Mouse (Mus musculus): Measurements from ENCODE around the gene Hjurp.

The Hjurp gene

DNA sequence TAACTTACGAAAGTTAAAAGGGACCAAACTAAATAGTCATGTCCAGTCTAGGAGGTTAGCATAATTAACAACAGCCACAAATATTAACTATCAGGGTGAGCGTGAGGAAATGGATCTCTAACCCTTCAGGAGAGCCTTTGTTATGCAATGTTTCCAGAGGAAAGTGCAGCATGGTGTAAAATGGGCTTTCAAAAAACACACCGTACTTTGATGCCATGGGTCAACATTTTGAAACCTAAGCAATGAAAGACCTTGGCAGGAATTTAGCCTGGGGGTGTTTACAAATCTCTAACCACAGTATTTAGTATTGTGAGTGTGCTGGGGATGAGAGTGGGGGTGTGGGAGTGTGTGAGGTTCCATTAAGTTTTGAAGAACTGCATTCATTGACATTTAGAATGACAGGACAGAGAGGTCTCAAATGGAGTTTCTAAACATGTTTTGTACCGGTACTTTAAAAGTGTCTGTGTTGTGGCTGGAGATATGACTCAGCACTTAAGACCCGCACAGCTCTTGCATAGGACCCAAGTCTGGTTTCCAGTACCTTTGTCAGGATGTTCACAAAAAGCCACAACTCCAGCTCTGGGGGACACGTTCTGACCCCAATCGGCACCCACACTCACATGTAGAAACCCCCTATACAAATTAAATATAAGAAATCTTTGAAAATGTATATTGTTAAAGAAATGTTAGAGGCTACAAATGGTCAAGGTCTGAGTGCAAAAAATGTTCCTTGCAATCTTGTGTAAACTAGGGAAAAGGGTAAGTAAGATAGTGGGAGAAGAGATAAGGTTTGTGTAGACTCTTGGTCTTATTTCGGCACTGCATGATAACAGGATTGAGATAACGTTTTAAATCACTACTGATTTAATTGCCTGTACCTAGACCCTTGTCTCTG lies 1.9 kb upstream of the Hjurp start:
- DNase-seq, result peak; percentile 61

DNA sequence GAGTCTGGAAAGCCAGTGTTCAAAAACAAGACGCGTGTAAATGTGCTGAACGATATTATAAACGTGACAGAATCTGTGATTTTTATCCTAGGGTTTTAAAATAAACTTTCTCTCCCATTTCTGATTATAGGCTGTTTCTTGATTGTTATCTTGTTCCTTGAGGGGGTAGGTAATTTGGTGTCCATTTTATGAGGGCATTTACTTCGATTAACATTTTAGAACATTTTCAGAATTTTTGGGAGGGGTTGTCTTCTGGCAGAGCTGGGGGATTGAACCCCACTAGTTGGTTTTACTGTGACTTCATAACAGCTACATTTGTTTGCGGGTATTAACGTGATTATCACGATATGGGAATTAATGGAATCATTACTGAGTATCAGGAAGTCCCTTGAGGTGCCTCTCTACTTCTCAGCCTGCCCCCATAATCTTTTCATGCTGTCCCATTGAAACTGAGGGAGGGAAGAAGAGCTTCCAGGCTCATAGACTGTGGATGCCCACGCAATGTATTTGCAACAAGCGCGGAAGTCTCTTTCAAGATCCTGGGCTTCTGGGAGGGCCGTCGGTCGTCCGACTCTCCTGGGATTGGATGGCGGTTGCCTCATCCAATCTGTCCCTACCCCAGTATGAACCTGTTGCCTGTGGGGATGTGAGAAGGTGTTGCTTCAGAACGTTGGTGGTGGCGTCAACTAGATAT lies 532 bp upstream of the Hjurp start:
- DNase-seq, result no peak

DNA sequence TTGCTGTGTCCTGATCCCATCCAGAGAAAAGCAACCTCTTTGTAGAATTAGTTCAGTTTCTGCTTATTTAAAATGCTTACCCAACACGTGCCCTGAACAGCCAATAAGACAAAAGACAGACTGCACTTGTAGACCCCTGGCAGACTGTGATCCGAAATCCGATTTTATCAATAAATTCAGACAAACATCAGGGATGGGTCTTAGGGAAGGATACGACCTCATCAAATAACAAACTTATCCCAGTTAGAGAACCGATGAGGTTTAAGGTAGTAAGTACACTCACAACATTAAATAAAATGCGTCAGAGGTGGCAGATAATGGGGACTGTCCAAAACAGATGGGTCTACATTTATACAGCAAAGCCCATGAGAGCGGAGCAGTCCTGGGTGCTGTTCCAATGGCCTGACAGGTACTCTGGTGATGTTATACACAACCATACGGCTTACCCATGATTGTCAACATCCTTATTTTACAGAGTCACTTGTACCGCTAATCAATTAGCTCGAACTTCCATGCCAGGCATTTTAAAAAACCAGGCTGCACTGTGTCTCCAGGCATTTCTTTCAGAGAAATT lies 822 bp downstream of the Hjurp start:
- DNase-seq, result no peak

DNA sequence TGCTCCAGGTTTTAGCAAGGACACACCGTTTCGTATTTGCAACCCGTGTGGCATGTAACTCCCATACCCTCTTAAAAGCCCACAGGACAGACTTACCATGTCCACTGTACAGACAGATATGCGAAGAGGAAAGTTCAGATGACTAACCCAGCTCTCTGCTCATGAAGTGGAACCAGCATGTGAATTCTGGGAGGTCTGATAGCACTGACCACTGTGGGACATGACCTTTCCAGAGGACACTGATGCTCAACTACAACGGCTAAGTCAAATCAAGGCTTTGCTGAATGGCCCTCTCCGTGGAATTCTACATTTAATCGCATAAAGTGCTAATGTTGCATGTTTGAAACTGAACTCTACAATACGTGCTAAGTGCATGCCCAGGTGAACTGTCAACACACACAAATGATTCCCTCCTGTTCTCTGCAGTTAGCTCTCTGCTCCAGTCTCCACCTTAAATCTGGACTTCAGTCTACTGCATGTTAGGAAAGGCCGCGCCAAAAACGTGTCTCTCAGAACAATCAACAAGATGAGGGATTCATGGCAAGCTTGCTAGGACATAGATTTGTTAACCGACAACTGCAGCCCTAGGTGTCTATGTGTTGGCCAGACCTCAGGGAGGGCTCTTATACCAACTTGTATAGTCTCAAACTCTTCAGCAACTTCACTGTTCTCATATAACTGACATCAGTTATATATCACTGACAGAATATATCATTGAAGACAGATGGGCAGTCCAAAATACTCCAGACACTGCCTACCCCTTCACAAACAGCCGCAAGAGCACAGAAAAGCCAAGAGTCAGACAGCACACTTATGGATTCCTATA lies 1.5 kb downstream of the Hjurp start:
- peak; percentile 57 for DNase-seq

DNA sequence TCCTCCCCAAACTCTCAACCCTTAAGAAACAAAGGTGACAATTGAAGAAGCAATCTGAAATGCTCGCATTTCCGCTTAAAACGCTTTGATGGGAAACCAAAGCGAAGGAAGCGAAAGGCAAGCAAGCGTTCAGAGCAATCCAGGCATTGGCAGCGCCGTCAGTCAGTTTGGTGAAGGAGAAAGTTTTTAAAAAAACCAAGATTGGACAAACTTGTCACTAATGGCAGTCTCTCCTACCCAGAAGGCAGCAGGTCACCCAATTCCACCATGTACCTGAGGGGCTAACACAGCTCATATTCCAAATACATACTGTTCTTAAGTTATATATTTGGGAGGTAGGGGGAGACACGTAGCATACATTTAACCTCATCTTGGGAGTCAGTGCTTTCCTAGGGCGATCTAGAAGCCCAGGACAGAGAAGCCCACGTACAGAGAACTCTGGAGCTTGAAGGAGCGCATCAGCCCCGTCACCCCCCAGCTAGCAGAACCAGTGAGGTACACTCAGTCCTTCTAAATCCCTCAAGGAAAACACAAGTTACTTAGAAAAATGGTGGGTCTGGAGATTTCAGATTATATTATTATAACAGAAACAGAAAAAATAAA lies 2.3 kb downstream of the Hjurp start:
- peak; percentile 39 for DNase-seq

DNA sequence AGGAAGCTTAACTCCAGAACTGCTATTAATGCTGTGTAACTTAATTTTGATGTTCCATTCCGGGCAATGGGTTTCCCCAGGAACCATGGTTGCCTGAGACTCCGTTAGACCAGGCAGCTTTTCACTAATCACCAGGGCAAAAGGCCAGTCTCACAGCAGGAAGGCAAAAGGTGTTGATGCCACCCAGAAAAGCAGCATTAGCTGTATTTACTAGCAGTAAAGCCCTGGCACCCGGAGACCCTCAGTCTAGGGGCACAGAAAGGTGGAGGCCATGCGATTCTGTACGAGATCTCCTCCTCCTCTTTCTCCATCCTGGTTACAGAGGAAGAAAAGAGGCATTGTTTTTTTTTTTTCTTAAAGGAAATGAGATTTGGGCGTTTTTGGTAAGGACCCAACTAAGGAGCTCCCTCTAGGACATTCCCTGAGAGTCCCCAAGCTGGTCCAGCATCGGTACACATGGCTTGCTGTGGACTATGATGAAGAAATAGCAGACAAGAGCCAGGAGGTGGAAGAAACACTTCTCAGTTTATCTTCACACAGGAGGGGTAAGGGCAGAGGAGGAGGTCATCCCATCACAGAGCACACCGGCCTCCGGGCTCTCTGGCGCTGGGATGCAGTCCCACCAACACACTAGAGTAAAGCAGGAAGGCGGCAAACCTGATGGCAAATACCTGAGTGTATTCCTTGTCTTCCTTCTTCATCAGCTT lies 2.9 kb downstream of the Hjurp start:
- peak; percentile 67 for DNase-seq

DNA sequence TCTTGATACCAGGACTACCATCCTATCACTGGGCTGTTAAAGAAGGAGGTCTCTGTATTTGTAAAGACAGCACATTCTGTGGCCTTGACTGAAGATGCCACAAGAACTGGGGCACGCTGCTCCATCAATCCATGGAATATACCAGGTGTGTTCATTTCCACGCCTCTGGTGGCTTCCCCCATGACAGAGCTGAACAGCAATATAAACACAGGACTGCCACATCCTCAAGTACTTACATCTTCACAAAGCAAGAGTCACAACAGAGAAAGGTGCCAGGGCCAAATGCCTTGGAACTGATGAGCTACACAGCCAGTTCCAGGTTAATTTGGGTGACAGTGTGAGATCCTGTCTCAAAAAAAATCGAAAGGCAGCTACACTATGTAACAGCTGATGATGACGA lies 3.6 kb downstream of the Hjurp start:
- DNase-seq, result no peak

DNA sequence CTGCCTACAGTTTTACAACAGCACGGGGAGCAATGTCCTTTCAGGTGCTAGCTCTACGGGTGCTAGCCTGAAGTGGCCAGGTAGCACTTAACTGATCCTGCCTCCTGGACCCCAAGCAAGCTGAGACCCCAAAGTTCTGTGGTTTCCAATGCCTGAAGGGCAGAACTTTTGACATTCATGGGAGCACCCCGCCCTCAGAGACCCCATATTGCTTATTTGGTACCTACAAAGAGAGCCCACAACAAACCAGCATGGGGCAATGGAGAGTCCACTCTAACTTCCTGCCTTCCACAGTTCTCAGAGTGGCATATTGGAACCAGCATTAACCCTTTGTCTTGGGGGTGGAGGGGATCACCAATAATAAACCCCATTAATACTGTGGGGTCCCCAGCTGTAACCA lies 4.1 kb downstream of the Hjurp start:
- DNase-seq, result no peak

DNA sequence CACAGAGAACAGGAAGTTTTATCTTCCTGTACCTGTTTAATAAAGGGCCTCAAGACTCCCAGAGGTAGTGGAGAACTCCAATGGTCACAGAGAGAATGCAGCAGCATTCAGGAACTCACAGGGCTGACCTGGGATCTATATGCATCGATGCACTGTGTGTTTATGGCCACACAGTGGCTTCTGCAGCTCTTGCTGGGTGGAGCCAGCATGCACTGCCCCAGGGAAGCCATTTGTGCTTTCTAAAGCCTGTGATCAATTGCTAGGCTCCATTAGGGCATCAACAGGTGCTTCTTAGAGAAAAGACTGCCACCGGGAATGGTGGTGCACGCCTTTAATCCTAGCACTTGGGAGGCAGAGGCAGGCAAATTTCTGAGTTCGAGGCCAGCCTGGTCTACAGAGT lies 4.6 kb downstream of the Hjurp start:
- DNase-seq, result no peak

DNA sequence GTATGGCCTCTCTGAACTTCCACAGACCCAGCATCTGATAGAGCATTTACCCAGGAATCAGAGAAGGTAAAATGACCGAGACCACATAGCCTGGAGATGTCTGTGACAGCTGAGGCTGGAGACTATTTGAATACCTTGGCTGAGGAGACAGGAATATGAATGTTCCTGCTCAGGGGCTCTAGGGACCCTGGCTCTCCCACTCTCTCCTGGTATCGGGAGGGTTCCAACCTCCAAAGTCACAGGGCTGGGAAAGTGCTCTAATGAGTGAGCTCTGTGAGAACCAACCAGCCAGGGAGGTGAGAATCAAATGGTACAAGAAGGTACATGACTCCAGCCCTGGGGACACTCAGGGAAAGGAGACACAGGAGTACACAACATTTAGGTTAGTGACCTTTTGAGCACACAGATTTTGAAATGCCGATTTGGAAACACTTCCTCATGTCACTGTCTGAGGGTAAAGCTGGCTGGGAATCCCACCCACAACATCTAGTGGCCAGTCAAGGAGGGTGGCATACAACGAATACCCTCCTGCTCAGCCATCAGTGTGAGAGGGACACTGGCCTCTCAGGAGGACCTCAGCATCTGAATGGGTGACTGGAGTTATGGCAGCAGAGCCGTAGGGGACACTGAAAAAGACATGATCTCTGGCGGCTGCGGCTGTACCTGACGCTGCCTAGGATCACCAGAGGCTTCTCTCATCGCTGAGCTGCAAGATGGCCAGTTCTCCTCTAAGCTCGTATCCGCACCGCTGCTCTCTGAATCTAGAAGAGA lies 7.7 kb downstream of the Hjurp start:
- DNase-seq, result no peak

DNA sequence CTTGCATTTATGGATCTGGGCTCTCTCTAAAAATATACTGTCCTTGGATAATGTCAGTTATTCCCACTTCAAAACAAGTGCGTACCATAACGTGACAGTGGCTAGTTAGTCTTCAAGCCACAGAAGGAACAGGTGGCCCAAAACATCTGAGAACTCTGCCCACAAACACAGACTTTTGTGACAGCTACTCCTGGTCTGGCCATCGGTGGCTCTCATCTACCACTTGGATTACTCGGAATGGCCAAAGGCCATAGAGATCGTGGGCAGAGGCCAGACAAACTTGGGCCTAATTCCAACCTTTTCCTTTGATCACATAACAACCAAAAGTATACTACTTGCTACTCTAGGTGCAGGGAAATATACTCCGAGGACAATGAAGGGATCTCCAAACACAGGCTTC lies 9.4 kb downstream of the Hjurp start:
- no peak for DNase-seq

DNA sequence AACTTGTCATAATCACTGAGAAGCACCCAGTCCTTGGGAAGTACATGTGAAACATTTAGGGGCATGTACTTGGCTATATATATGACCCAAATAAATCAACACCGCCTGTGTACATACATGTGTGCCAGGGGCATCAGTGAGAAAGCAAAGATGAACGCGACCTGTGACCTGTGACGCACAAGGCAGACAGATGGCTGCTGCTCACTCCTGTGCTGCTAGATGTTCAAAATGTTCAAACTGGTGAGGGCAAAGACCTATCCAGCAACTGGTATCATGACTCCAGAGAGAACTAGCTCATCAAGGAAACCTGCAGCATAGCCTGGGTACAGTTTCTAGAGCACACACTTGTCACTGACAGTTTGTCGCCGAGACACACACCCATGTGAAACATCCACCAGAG lies 9.9 kb downstream of the Hjurp start:
- no peak for DNase-seq

DNA sequence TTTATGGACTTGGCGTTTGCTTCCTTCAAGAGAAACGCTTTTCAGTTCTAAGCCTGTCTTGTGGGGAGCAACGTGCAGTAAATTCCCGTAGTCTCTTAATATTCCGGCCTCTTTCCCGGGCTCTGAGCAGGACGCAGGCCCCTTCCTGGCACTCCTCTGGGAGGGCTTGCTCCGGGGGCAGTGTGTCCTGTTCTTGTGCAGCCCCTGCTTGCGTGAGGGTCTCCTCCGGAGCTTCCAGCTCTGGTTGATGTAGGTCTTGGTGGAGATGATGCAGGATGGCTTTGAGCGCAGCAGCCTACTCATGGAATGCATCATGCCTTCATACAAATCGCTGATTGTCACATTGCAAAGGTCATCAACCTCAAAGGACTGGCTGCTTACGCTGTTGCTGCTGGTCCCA lies 11.3 kb downstream of the Hjurp start:
- no peak for DNase-seq

DNA sequence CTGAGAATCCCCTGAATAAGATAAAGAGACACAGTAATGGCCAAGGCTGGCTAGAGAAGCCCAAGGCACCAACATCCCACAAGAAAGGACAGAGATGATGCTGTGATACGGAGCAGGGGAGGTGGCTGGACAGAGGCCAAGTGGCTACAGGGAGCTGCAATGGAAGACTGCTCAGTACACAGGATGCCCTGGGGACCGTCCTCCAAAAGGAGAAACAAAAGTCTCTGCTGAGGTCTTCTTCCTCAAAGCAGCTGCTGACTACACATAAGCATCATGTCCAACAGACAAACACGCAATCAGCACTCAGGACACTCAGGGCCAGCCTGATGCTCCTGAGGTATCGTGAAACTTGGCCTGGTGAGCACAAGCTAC lies 12.6 kb downstream of the Hjurp start:
- DNase-seq, result no peak

DNA sequence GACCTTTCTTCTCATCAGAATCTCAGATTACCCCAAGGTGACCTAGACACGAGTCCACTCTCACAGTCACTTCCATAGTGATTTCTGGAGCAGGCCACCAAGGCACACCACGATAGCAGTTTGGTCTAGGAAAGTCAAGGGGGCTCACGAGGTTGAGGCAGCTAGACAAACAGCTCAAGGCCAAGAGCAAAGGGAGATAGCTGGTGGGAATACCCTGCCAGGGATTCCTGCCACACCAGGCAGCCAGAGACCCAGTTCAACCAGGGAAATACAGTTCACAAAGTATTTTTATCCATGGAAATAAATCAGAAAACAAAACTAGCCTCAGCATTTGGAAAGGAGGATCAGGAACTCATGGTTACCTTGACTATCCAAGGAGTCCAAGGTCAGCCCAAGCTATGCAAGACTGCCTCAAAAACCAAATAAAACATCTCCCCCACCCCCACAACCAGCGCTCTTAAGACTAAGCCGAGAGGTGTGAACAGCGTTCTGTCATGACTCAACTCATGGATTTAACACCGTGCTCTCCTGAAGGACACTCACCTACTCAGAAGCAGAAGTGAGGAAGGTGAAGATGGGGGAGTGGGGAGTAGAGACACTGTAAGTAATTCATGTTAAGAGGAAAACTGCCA lies 13.1 kb downstream of the Hjurp start:
- no peak for DNase-seq

DNA sequence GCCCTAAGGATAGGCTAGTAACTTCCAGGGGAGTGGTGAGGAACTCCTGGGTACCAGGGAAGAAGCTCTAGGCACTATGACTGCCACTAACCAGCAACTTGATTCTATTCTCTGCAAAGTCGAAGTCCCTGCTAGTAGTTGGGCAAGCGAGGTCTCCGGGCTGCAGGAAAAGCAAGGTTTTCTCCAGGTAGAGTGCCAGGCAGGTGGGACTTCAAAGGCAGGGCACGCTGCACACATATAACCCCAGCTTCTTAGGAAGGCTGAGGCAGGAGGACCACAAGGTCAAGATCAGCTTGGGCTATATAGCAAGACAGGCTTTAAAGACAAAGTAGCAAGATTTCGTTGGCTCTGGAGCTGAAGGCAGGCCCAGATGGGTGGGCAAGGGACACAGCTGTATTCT lies 13.7 kb downstream of the Hjurp start:
- no peak for DNase-seq

DNA sequence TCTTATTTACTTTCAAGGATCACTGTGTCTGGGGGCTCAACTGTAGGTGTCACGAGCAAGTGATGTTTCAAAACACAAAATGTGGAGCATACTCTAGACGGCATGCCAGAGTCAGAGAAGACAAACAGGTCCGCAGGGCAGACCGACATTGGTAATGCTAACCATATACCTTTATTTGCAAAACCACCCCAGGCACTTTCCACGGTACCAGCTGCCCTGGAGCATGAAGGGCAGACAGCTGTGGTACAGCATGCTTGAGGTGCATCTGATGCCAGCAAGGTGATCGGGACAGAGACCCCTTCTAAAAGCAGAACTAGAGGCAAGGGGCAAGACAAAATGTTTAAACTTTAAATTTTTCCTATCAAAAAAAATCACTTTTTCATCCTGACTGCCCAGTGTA lies 14.5 kb downstream of the Hjurp start:
- DNase-seq, result no peak

DNA sequence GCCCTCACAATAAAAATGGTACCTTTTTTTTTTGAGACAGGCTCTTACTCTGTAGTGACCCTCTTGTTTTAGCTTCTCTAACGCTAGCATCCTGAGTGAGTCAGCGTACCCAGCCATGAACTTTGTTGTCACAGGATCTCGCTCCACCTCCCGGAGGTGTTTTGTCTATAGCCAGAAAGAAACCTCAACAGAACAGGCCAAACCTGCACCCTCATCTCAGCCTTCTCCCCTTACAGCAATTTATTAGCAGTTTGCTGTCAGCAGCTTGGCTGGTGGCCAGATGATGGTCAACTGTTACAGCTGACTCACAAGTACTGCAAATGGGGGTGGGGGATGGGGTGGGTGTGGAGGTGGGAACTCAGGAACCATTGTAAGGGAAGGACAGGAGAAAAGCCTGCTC lies 15.2 kb downstream of the Hjurp start:
- no peak for DNase-seq

DNA sequence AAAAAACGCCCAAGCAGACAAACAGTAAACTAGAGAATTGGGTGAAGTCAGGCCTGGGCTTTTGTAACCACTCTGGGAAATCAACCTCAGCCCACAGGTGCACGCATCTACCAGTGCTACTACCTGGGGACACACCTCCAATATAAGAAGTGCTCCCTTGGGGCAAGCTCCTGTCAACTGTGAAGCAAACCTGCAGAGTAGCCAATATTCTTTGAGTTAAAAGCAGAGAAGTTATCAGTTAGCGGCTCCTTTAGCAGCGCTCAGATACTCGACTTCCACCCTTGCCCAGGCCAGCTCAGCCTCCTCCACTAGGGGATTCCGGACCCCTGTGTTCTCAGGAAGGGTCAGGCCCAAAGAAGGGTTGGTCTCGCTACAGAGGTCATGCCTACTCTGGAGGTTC lies 15.7 kb downstream of the Hjurp start:
- DNase-seq, result no peak

DNA sequence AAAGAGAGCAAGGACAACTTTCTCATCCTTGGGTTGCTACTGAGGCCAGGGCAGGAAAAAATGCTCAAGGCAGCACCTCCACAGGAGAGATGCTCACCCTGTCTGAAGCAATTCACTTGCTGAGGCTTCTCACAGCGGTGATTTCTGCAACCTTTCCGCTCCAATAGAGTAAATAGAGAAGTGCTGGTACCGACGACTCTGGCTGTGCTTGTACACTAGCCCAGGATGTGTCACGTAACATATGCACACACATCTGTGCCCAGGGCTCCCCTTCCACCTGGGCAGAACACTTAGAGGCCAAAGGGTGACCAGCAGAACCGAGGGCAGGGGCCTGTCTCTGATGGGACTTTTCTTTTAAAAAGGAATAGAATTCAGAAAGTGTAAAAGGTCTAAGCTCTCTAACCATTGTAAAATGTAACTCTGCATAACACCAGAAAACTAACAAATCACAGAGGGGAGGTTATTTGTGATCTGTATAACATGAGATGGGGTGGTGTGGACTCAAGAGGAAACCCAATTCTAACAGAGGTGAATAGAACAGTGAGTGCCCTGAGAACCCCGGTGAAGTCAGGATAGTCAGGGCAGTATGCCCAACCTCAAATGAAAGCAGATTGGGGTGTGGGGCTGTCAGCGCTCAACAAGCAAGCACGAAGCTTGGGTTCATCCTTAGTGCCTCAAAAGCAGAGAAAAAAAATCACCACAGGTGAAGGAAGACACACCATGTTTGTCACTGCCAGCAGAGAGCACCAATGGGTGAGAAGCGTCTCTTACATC lies 16.6 kb downstream of the Hjurp start:
- no peak for DNase-seq
